ENCODE assay signal across 8 mouse cellular contexts in genomic region chr15:11801863-11802722, GRCm38 (mm10).
A peak's percentile ranks its signal among the peaks of the same experiment; 100 is the strongest.
DNase-seq lines count a peak whose midpoint lies in the region; ATAC-seq lines count a peak whose summit lies in the region.

No protein-coding gene starts in this region.

- 64% methylated on average over 13 of the region's 13 CpGs for WGBS in forebrain, embryonic 10.5 days
- 58% methylated on average over 13 of the region's 13 CpGs for WGBS in forebrain, embryonic 11.5 days
- WGBS in intestine, embryonic 16.5 days = 24% methylated on average over 13 of the region's 13 CpGs
- 9% methylated on average over 13 of the region's 13 CpGs for WGBS in lung, embryonic 15.5 days
- 16% methylated on average over 13 of the region's 13 CpGs for WGBS in stomach, embryonic 15.5 days

- no peaks in the 10 kb centered on the region for H3K9me3 ChIP-seq in forebrain, embryonic 10.5 days
- no peaks in the 10 kb centered on the region for H3K9me3 ChIP-seq in forebrain, embryonic 11.5 days (ENCODE audit: control insufficient read depth, low read length)
- no peaks in the 10 kb centered on the region for H3K9me3 ChIP-seq in intestine, embryonic 16.5 days (ENCODE audit: control insufficient read depth, low read length)
- H3K9me3 ChIP-seq in lung, embryonic 15.5 days = no peaks in the 10 kb centered on the region
- H3K9me3 ChIP-seq in stomach, embryonic 15.5 days = no peaks in the 10 kb centered on the region

- H3K4me2 ChIP-seq in forebrain, embryonic 11.5 days (ENCODE audit: low read depth, low read length, severe bottlenecking) = no peak overlapping the region
- H3K4me2 ChIP-seq in intestine, embryonic 16.5 days (ENCODE audit: low read depth, low read length) = peak overlapping the region; percentile 7; the same call in 1 of the 2 replicates
- H3K4me2 ChIP-seq in lung, embryonic 15.5 days = peak overlapping the region; percentile 49
- H3K4me2 ChIP-seq in stomach, embryonic 15.5 days = peak overlapping the region; percentile 4; the same call in 1 of the 2 replicates

- no peaks in the 10 kb centered on the region for H3K36me3 ChIP-seq in forebrain, embryonic 10.5 days (replicated peaks)
- no peaks in the 10 kb centered on the region for H3K36me3 ChIP-seq in forebrain, embryonic 11.5 days (ENCODE audit: control insufficient read depth, insufficient read depth, low read length)
- no peaks in the 10 kb centered on the region for H3K36me3 ChIP-seq in intestine, embryonic 16.5 days (ENCODE audit: control insufficient read depth, insufficient read depth, low read length)
- no peaks in the 10 kb centered on the region for H3K36me3 ChIP-seq in lung, embryonic 15.5 days
- H3K36me3 ChIP-seq in stomach, embryonic 15.5 days = no peaks in the 10 kb centered on the region

- H3K9ac ChIP-seq in forebrain, embryonic 11.5 days (ENCODE audit: low read length) = no peak overlapping the region
- H3K9ac ChIP-seq in intestine, embryonic 16.5 days (ENCODE audit: low read depth, low read length) = no peak overlapping the region
- no peak overlapping the region for H3K9ac ChIP-seq in lung, embryonic 15.5 days
- H3K9ac ChIP-seq in stomach, embryonic 15.5 days = no peak overlapping the region

- no peak for ATAC-seq in forebrain, embryonic 11.5 days (replicated peaks; ENCODE audit: low FRiP score)
- peak; percentile 36; the same call in 1 of the 2 replicates for ATAC-seq in intestine, embryonic 16.5 days
- peak; percentile 83; the same call in 1 of the 2 replicates for ATAC-seq in lung, embryonic 15.5 days (ENCODE audit: borderline replicate concordance, extremely low read depth, low FRiP score, low TSS enrichment)
- ATAC-seq in stomach, embryonic 15.5 days (ENCODE audit: insufficient read depth, low FRiP score, low read depth) = no peak

- DNase-seq in forebrain, embryonic 10.5 days (ENCODE audit: extremely low spot score, low spot score) = no peak
- no peak for DNase-seq in forebrain, embryonic 11.5 days (ENCODE audit: low spot score)
- DNase-seq in adipocyte (ENCODE audit: low spot score) = peak; percentile 60
- DNase-seq in frontal cortex, postnatal 14 days (ENCODE audit: low spot score in 2 of 2) = peak; percentile 25 to 27
- no peak for DNase-seq in urinary bladder, postnatal 4 days (ENCODE audit: low spot score in 2 of 2)

- H3K27me3 ChIP-seq in forebrain, embryonic 10.5 days (ENCODE audit: poor library complexity, severe bottlenecking) = no peaks in the 10 kb centered on the region
- H3K27me3 ChIP-seq in forebrain, embryonic 11.5 days (ENCODE audit: control insufficient read depth, insufficient read depth, low read length) = no peaks in the 10 kb centered on the region
- H3K27me3 ChIP-seq in intestine, embryonic 16.5 days (replicated peaks; ENCODE audit: control insufficient read depth, insufficient read depth, low read length) = no peaks in the 10 kb centered on the region
- H3K27me3 ChIP-seq in lung, embryonic 15.5 days = no peaks in the 10 kb centered on the region
- H3K27me3 ChIP-seq in stomach, embryonic 15.5 days (replicated peaks) = no peaks in the 10 kb centered on the region

- H3K4me1 ChIP-seq in forebrain, embryonic 10.5 days = peaks cover 17% of the 10 kb centered on the region
- H3K4me1 ChIP-seq in forebrain, embryonic 11.5 days (replicated peaks; ENCODE audit: control insufficient read depth, insufficient read depth, low read length) = no peaks in the 10 kb centered on the region
- H3K4me1 ChIP-seq in intestine, embryonic 16.5 days (ENCODE audit: control insufficient read depth, insufficient read depth, low read length) = peaks cover 14% of the 10 kb centered on the region; the same call in 1 of the 2 replicates
- H3K4me1 ChIP-seq in lung, embryonic 15.5 days = peaks cover 31% of the 10 kb centered on the region
- peaks cover 11% of the 10 kb centered on the region for H3K4me1 ChIP-seq in stomach, embryonic 15.5 days

- no peak overlapping the region for H3K4me3 ChIP-seq in forebrain, embryonic 10.5 days
- no peak overlapping the region for H3K4me3 ChIP-seq in forebrain, embryonic 11.5 days (ENCODE audit: low read depth, low read length)
- H3K4me3 ChIP-seq in intestine, embryonic 16.5 days (ENCODE audit: low read length) = no peak overlapping the region
- no peak overlapping the region for H3K4me3 ChIP-seq in lung, embryonic 15.5 days
- no peak overlapping the region for H3K4me3 ChIP-seq in stomach, embryonic 15.5 days (replicated peaks)

- 0 out of 2 replicates have a peak overlapping the region, but pooled peaks have one; percentile 35 for H3K27ac ChIP-seq in forebrain, embryonic 10.5 days
- H3K27ac ChIP-seq in forebrain, embryonic 11.5 days (ENCODE audit: low read depth, low read length) = no peak overlapping the region
- peak overlapping the region; percentile 50 for H3K27ac ChIP-seq in intestine, embryonic 16.5 days (ENCODE audit: low read length)
- H3K27ac ChIP-seq in lung, embryonic 15.5 days = peak overlapping the region; percentile 56
- 0 out of 2 replicates have a peak overlapping the region, but pooled peaks have one; percentile 18 for H3K27ac ChIP-seq in stomach, embryonic 15.5 days

Comparison
In these comparisons a context has a peak if more than half of its experiments do, and no peak if none do; other contexts are left out.
1. DNase-seq: peak in adipocyte (single experiment) and frontal cortex, postnatal 14 days (2 of 2); none in forebrain, embryonic 10.5 days (single experiment), forebrain, embryonic 11.5 days (single experiment) and urinary bladder, postnatal 4 days (0 of 2).
2. ATAC-seq: peak in intestine, embryonic 16.5 days (single experiment) and lung, embryonic 15.5 days (single experiment); none in forebrain, embryonic 11.5 days (single experiment) and stomach, embryonic 15.5 days (single experiment).